Mouse (Mus musculus): ENCODE results near the gene Hist3h2a. TPM values are rescaled to one million over a fixed set of nuclear protein-coding genes. Genes with fewer than 3 reads are reported as not detected.

Hist3h2a gene
- polyA plus RNA-seq, 1 experiment from 2014 or later: 80.7 TPM

- Histone ChIP-seq H3K4me3 (ENCODE audit: low read depth, low read length) (peak overlapping the region; percentile 96), H3K4me2 (ENCODE audit: low read depth, low read length) (peak overlapping the region; percentile 89), H3K9me3 (ENCODE audit: control insufficient read depth, low read length) (no peaks in the 10 kb centered on the region), H3K9ac (replicated peaks; ENCODE audit: low read depth, low read length) (peak overlapping the region; percentile 93), H3K27ac (ENCODE audit: low read depth, low read length) (peak overlapping the region; percentile 94), H3K36me3 (ENCODE audit: control insufficient read depth, insufficient read depth, low read length) (peaks cover 10% of the 10 kb centered on the region; the same call in 1 of the 2 replicates), H3K4me1 (ENCODE audit: control insufficient read depth, insufficient read depth, low read length) (peaks cover 29% of the 10 kb centered on the region), H3K27me3 (ENCODE audit: control insufficient read depth, insufficient read depth, low read length) (no peaks in the 10 kb centered on the region; the same call in 1 of the 2 replicates)
- ATAC-seq (ENCODE audit: low read depth): peak; percentile 46
- WGBS: 13% methylated on average over 6 of the region's 6 CpGs
Measured at GRCm38 (mm10) chr11:58939088-58939439, 15.4 kb upstream of the Hist3h2a start.

DNA sequence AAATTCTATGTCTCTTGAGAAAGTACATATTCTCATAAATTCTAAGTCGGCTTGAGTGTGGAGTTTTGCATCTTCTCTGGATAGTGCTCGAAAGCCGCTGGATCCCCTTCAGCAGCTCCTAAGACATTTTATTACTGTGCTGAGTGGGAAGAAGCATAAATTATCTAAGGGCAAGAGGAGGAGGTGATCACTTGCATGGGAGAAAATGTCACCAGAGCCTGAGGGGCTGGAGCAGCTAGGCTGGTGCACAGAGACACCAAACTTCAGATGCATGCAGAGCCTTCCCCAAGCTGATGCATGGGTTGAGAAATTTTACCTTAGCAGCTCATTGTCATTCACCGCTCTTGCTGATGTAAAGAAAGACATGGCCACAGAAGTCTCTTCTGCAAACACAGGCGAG, 10.3 kb upstream of the Hist3h2a start:
- Histone ChIP-seq H3K4me3 (ENCODE audit: low read depth, low read length) (no peak overlapping the region), H3K36me3 (ENCODE audit: control insufficient read depth, insufficient read depth, low read length) (no peaks in the 10 kb centered on the region), H3K4me2 (ENCODE audit: low read depth, low read length) (no peak overlapping the region), H3K9ac (replicated peaks; ENCODE audit: low read depth, low read length) (no peak overlapping the region; the same call in 1 of the 2 replicates), H3K27me3 (ENCODE audit: control insufficient read depth, insufficient read depth, low read length) (no peaks in the 10 kb centered on the region), H3K9me3 (ENCODE audit: control insufficient read depth, low read length) (no peaks in the 10 kb centered on the region), H3K4me1 (ENCODE audit: control insufficient read depth, insufficient read depth, low read length) (peaks cover 8% of the 10 kb centered on the region; the same call in 1 of the 2 replicates), H3K27ac (ENCODE audit: low read depth, low read length) (peak overlapping the region; percentile 16; the same call in 1 of the 2 replicates)
- WGBS: 60% methylated on average over 5 of the region's 5 CpGs
- no peak for ATAC-seq (ENCODE audit: low read depth)

- WGBS: 83% methylated on average over 3 of the region's 3 CpGs
- Histone ChIP-seq H3K27ac (ENCODE audit: low read depth, low read length) (peak overlapping the region; percentile 95), H3K4me1 (ENCODE audit: control insufficient read depth, insufficient read depth, low read length) (peaks cover 19% of the 10 kb centered on the region), H3K4me2 (ENCODE audit: low read depth, low read length) (peak overlapping the region; percentile 45), H3K36me3 (ENCODE audit: control insufficient read depth, insufficient read depth, low read length) (no peaks in the 10 kb centered on the region), H3K9ac (replicated peaks; ENCODE audit: low read depth, low read length) (peak overlapping the region; percentile 53), H3K27me3 (ENCODE audit: control insufficient read depth, insufficient read depth, low read length) (no peaks in the 10 kb centered on the region), H3K9me3 (ENCODE audit: control insufficient read depth, low read length) (no peaks in the 10 kb centered on the region), H3K4me3 (ENCODE audit: low read depth, low read length) (peak overlapping the region; percentile 51)
- no peak for ATAC-seq (ENCODE audit: low read depth)
Measured at GRCm38 (mm10) chr11:58947306-58947705, 7.2 kb upstream of the Hist3h2a start.

DNA sequence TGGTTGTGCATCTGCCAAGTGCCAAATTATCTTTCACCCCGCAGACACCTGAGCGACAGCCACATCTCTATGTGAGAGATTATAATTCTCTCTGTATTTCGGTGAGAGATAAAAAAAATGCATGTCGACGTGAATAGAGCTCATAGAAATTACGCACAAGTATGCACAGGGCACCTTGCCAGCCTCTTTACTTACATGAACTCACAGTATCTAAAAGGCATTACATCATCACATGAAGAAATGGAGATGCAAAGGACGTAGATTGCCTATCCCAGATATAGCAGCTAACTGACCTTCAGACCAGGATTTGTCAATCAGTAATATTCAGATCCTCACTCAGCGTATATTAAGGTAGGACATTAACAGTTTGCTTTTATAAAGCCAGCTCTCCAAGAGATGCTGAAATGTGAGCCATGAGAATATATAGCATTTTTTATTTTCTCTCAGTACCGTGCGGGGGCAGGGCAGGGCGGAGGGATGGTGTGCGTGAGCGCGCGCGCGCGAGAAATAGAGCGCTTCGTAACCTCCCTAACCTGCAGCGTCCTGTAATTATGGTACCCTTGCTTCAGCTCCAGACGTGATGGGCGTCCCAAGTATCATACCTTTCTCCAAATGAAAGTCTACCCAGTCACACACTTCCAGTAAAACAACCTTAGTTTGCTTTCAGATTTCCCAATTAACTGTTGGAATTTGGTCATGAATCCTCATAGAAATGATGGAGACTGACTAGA, 6.5 kb upstream of the Hist3h2a start:
- ATAC-seq (ENCODE audit: low read depth): peak; percentile 75
- Histone ChIP-seq H3K4me2 (ENCODE audit: low read depth, low read length) (peak overlapping the region; percentile 45), H3K9me3 (ENCODE audit: control insufficient read depth, low read length) (no peaks in the 10 kb centered on the region), H3K36me3 (ENCODE audit: control insufficient read depth, insufficient read depth, low read length) (no peaks in the 10 kb centered on the region), H3K4me1 (ENCODE audit: control insufficient read depth, insufficient read depth, low read length) (peaks cover 22% of the 10 kb centered on the region), H3K27me3 (ENCODE audit: control insufficient read depth, insufficient read depth, low read length) (no peaks in the 10 kb centered on the region), H3K4me3 (ENCODE audit: low read depth, low read length) (peak overlapping the region; percentile 51), H3K27ac (ENCODE audit: low read depth, low read length) (peak overlapping the region; percentile 95), H3K9ac (replicated peaks; ENCODE audit: low read depth, low read length) (peak overlapping the region; percentile 53)
- WGBS: 9% methylated on average over 23 of the region's 23 CpGs

- Histone ChIP-seq H3K4me3 (ENCODE audit: low read depth, low read length) (peak within 1 kb of the TSS; percentile 51), H3K27me3 (ENCODE audit: control insufficient read depth, insufficient read depth, low read length) (no peaks in the 10 kb centered on the region), H3K36me3 (ENCODE audit: control insufficient read depth, insufficient read depth, low read length) (no peaks in the 10 kb centered on the region), H3K9me3 (ENCODE audit: control insufficient read depth, low read length) (no peaks in the 10 kb centered on the region), H3K4me2 (ENCODE audit: low read depth, low read length) (peak within 1 kb of the TSS; percentile 45), H3K4me1 (ENCODE audit: control insufficient read depth, insufficient read depth, low read length) (peaks cover 18% of the 10 kb centered on the region), H3K9ac (replicated peaks; ENCODE audit: low read depth, low read length) (peak within 1 kb of the TSS; percentile 78), H3K27ac (ENCODE audit: low read depth, low read length) (peak within 1 kb of the TSS; percentile 95)
- under 1% methylated on average over 48 of the region's 48 CpGs for WGBS
- peak; percentile 93 for ATAC-seq (ENCODE audit: low read depth)
Measured at GRCm38 (mm10) chr11:58948542-58949479, 5.7 kb upstream of the Hist3h2a start, which contains the start of gene Hist3h2ba. TSS of gene Hist3h2ba (plus strand) at chr11:58948920.

GRCm38 (mm10) chr11:58949480-58950431, 4.7 kb upstream of the Hist3h2a start:
- Histone ChIP-seq H3K9me3 (ENCODE audit: control insufficient read depth, low read length) (no peaks in the 10 kb centered on the region), H3K9ac (replicated peaks; ENCODE audit: low read depth, low read length) (peak overlapping the region; percentile 78), H3K27ac (ENCODE audit: low read depth, low read length) (peak overlapping the region; percentile 95), H3K4me1 (ENCODE audit: control insufficient read depth, insufficient read depth, low read length) (peaks cover 18% of the 10 kb centered on the region), H3K4me2 (ENCODE audit: low read depth, low read length) (peak overlapping the region; percentile 45), H3K4me3 (ENCODE audit: low read depth, low read length) (peak overlapping the region; percentile 51), H3K27me3 (ENCODE audit: control insufficient read depth, insufficient read depth, low read length) (no peaks in the 10 kb centered on the region), H3K36me3 (ENCODE audit: control insufficient read depth, insufficient read depth, low read length) (no peaks in the 10 kb centered on the region)
- 3% methylated on average over 20 of the region's 20 CpGs for WGBS
- ATAC-seq (ENCODE audit: low read depth): peak; percentile 59

GRCm38 (mm10) chr11:58951210-58951609, 3.3 kb upstream of the Hist3h2a start:
- H3K36me3 ChIP-seq (ENCODE audit: control insufficient read depth, insufficient read depth, low read length): no peaks in the 10 kb centered on the region
- peak overlapping the region; percentile 95 for H3K27ac ChIP-seq (ENCODE audit: low read depth, low read length)
- H3K9ac ChIP-seq (replicated peaks; ENCODE audit: low read depth, low read length): peak overlapping the region; percentile 78
- H3K4me1 ChIP-seq (ENCODE audit: control insufficient read depth, insufficient read depth, low read length): peaks cover 18% of the 10 kb centered on the region
- ATAC-seq (ENCODE audit: low read depth): no peak
- H3K9me3 ChIP-seq (ENCODE audit: control insufficient read depth, low read length): no peaks in the 10 kb centered on the region
- 59% methylated on average over 5 of the region's 5 CpGs for WGBS
- no peak overlapping the region; the same call in 1 of the 2 replicates for H3K4me3 ChIP-seq (ENCODE audit: low read depth, low read length)
- H3K4me2 ChIP-seq (ENCODE audit: low read depth, low read length): peak overlapping the region; percentile 45; the same call in 1 of the 2 replicates
- H3K27me3 ChIP-seq (ENCODE audit: control insufficient read depth, insufficient read depth, low read length): no peaks in the 10 kb centered on the region
